Mouse (Mus musculus): Measurements from ENCODE around the gene Pja2.

- no peak for TF ChIP-seq CTCF (IDR thresholded peaks at IDR 0.05)
- no peak for TF ChIP-seq EP300 (IDR thresholded peaks at IDR 0.05)
Observed at GRCm38 (mm10) chr17:64248246-64248645, 83.5 kb downstream of the Pja2 start.
